Mouse (Mus musculus) layer of hippocampus, adult 9-11 months (tissue): ENCODE results near the gene Snx29.

Experiments
- DNase-seq: peaks from one replicate; pipeline ENCODE4 v3.0.0; 2022

The Snx29 gene

GRCm38 (mm10) chr16:11747867-11748266 is 425.2 kb downstream of the Snx29 start:
- no peak for DNase-seq

- DNase-seq: no peak
Observed at GRCm38 (mm10) chr16:11749111-11749510, 426.4 kb downstream of the Snx29 start.

GRCm38 (mm10) chr16:11750605-11751004 is 427.9 kb downstream of the Snx29 start:
- no peak for DNase-seq

GRCm38 (mm10) chr16:11752557-11752956 is 429.8 kb downstream of the Snx29 start:
- no peak for DNase-seq

- no peak for DNase-seq
Observed at GRCm38 (mm10) chr16:11753466-11753865, 430.8 kb downstream of the Snx29 start.

- no peak for DNase-seq
Observed at GRCm38 (mm10) chr16:11754136-11754535, 431.4 kb downstream of the Snx29 start.

- DNase-seq: no peak
Observed at GRCm38 (mm10) chr16:11755281-11756066, 432.8 kb downstream of the Snx29 start.

GRCm38 (mm10) chr16:11756598-11757245 is 434.0 kb downstream of the Snx29 start:
- DNase-seq: no peak

GRCm38 (mm10) chr16:11757471-11757870 is 434.8 kb downstream of the Snx29 start:
- DNase-seq: no peak

- no peak for DNase-seq
Observed at GRCm38 (mm10) chr16:11757951-11758350, 435.2 kb downstream of the Snx29 start.

GRCm38 (mm10) chr16:11772318-11772717 is 449.6 kb downstream of the Snx29 start:
- DNase-seq: no peak

GRCm38 (mm10) chr16:11774321-11774720 is 451.6 kb downstream of the Snx29 start:
- no peak for DNase-seq

- DNase-seq: no peak
Observed at GRCm38 (mm10) chr16:11776528-11776927, 453.8 kb downstream of the Snx29 start.

GRCm38 (mm10) chr16:11778191-11778590 is 455.5 kb downstream of the Snx29 start:
- no peak for DNase-seq

GRCm38 (mm10) chr16:11778715-11779460 is 456.2 kb downstream of the Snx29 start:
- DNase-seq: peak; percentile 74

- DNase-seq: peak; percentile 12
Observed at GRCm38 (mm10) chr16:11782082-11782481, 459.4 kb downstream of the Snx29 start.

- DNase-seq: no peak
Observed at GRCm38 (mm10) chr16:11783337-11783736, 460.6 kb downstream of the Snx29 start.

GRCm38 (mm10) chr16:11784354-11784753 is 461.6 kb downstream of the Snx29 start:
- no peak for DNase-seq

- DNase-seq: no peak
Observed at GRCm38 (mm10) chr16:11785806-11786205, 463.1 kb downstream of the Snx29 start.

GRCm38 (mm10) chr16:11790476-11790875 is 467.8 kb downstream of the Snx29 start:
- DNase-seq: no peak

- no peak for DNase-seq
Observed at GRCm38 (mm10) chr16:11793391-11793790, 470.7 kb downstream of the Snx29 start.

GRCm38 (mm10) chr16:11794628-11795027 is 471.9 kb downstream of the Snx29 start:
- no peak for DNase-seq

- DNase-seq: no peak
Observed at GRCm38 (mm10) chr16:11795758-11796460, 473.2 kb downstream of the Snx29 start.
